Mouse (Mus musculus) liver, embryonic 14.5 days (tissue): Measurements from ENCODE around the gene Stag1.

ENCODE experiments used
- CTCF ChIP-seq: IDR thresholded peaks from 2 replicates; pipeline ENCODE4 v1.5.1; 2016; ENCODE audit warnings: antibody characterized with exemption, low read depth, control low read depth
- EP300 ChIP-seq: IDR thresholded peaks from 2 replicates; pipeline ENCODE4 v1.6.1; 2016; ENCODE audit warnings: antibody characterized with exemption, low read depth

DNA sequence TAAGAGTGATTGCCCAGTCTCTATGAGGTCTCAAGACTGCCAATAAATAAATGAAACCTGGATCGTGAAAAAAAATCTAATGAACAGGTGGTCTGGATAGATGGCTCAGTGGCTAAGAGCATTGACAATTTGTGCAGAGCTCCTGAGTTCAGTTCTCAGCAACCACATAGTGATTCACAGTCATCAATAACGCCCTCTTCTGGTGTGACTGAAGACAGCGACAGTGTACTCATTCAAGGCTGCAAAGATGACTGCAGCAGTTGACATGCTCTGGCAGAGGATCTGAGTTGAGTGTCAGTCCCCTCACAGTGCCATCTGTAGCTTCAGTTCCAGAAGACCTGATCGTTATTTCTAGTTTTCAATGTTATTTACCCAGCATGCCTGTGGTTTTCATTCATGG lies 300.4 kb downstream of the Stag1 start:
- TF ChIP-seq CTCF (no peak), EP300 (no peak)
